Mouse (Mus musculus) embryonic fibroblast, embryonic 13.5 days (primary cell): ENCODE data around the gene Efl1. TPM values are rescaled to one million over a fixed set of nuclear protein-coding genes. Genes with fewer than 3 reads are reported as not detected.

Experiments
- H3K27ac ChIP-seq: 2 replicates; pipeline ENCODE4 v1.5.1; 2012; ENCODE audit warnings: low read length, control low read depth, inconsistent platforms; ENCODE audit not compliant: insufficient read depth
- H3K4me1 ChIP-seq: 2 replicates; pipeline ENCODE4 v1.6.1; 2011; ENCODE audit warnings: low read length; ENCODE audit not compliant: control insufficient read depth, insufficient read depth
- H3K4me3 ChIP-seq: 2 replicates; pipeline ENCODE4 v1.5.1; 2011; ENCODE audit warnings: mild to moderate bottlenecking, control low read depth, low read length; ENCODE audit not compliant: insufficient read depth
- CTCF ChIP-seq: IDR thresholded peaks from 2 replicates; pipeline ENCODE4 v1.5.1; 2011; ENCODE audit warnings: mild to moderate bottlenecking, control low read depth, low read length, moderate library complexity, borderline replicate concordance; ENCODE audit not compliant: insufficient read depth
- POLR2A ChIP-seq: IDR thresholded peaks from 2 replicates; pipeline ENCODE4 v1.6.1; 2011; ENCODE audit warnings: low read depth, mild to moderate bottlenecking, control low read depth, low read length, moderate library complexity
- polyA plus RNA-seq: library from polyadenylated mRNA; stranded (reverse); fragments of >200 nt; gene quantifications from 2 replicates; pipeline ENCODE4 v1.2.4, GENCODE M21; 2011; ENCODE audit warnings: low read depth; ENCODE audit not compliant: missing spikeins, insufficient read length

Gene Efl1
- polyA plus RNA-seq, 1 experiment, result 24.0 TPM

DNA sequence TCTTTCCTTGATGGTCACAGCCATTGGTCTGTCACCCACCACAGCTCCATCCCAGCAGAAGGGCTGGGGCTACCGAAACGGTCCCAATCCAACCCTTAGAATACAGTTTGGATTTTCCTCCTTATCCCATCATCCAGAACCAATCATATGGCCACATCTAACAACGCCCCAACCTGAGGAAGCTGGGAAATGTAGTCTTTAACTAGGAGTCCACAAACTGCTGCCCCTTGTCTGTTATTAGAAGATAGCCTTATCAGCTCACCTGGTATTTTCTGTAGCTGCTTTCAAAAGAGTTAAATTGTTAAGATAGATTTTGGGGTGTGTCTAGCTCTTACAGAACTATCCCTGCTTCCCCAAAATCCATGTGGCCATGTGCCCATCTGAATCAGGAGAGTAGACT, 126.7 kb downstream of the Efl1 start:
- Histone ChIP-seq H3K27ac (no peak overlapping the region), H3K4me3 (no peak overlapping the region), H3K4me1 (no peaks in the 10 kb centered on the region)
- no peak for TF ChIP-seq POLR2A
- no peak for TF ChIP-seq CTCF

DNA sequence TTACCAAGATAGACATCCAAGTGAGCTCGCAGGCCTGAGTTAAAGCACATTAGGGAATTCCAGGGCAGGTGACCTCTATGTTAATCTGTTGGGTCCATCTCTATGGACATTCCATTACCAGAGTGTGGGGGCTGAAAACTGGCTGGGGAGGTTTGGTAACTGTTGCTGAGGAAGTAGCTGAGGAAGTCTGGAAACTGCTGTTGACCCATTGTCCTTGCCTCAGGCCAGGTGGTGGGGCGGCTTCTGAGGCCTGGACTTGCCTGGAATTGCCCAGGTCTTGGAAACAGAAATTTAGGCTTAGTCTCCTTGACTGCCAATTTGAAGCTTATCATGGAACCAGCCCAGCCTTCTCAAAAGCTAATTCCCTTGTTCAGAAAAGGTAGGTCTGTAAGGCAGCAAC, 134.7 kb downstream of the Efl1 start:
- Histone ChIP-seq H3K27ac (no peak overlapping the region), H3K4me1 (no peaks in the 10 kb centered on the region), H3K4me3 (no peak overlapping the region)
- no peak for TF ChIP-seq CTCF
- TF ChIP-seq POLR2A, result no peak

DNA sequence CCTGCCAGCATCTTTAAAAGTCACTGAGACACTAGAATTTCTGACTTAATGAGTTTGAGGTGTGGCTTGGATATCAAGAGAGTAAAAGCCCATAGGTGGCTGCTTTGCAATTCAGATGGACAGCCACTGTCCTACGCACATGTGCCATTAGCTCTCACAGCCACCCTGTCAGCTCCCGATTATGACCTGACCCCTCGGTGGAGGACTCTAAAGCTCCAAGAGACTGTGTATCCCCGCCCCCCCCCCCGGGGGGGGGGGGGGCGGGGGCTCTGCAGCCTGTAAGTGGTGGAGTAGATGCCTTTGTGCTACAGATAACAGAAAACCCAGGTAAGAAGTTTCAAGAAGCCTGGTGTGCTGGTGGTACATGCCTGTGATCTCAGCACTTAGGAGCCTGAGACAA, 135.3 kb downstream of the Efl1 start:
- Histone ChIP-seq H3K4me1 (no peaks in the 10 kb centered on the region), H3K27ac (no peak overlapping the region), H3K4me3 (no peak overlapping the region)
- TF ChIP-seq POLR2A (no peak), CTCF (no peak)

DNA sequence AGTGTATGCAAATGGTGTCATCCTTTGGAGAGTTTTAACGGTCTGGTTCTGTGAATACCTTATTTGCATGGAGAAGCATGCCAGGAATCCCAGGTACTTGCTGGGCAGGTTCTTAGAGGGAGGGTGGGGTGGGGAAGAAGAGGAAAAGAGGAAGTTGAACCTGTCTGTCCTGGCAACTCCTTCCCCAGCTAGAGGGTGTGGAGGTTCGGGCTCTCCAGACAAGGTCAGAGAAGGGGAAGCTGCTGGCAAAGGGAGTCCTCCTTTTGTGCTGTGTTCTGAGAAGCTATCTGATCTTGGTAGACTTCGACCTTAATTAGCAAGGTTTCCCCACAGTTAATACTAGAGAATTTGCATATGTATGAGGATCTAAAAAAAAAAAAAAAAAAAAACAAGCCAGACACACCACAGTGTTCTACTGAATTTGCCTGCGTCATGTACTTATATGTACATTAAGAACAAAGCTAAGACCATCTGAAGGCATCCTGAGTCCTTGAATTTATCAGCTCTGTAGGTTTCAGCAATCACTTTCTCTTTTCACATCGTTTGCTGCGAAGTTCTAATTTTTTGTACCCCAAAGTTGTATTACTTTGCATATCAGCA, 137.0 kb downstream of the Efl1 start:
- Histone ChIP-seq H3K4me3 (no peak overlapping the region), H3K27ac (no peak overlapping the region), H3K4me1 (no peaks in the 10 kb centered on the region)
- TF ChIP-seq POLR2A (no peak), CTCF (no peak)

DNA sequence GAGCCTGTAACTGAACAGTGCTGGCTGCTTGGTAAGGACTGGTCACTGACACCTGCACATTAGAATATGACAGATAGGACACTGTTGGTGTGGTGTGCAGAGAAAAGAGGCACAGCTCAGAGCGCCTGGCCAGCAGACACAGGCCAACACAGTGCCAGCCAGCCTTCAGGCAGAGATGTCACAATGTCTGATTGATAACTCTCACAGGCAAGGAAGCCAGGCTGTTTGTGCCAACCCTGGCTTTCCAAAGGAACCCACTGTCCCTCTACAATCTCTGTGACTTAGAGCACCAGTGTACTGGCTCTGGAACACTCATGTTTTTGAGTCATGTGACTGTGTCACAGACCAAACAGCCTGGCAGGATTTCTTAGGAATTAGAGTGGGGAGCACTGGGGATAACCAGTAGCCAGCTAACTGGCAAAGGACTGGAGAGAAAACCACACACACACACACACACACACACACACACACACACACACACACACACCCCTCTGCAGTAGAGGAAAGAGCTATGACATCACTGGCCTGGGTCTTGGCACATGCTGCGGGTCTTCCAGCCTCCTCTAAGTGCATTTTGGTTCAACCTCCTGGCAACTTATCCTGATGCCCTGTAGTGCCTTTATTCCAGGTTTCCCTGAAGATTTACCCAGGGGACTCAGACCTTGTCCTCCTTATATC, 137.7 kb downstream of the Efl1 start:
- Histone ChIP-seq H3K4me3 (no peak overlapping the region), H3K4me1 (no peaks in the 10 kb centered on the region), H3K27ac (no peak overlapping the region)
- TF ChIP-seq POLR2A (no peak), CTCF (no peak)

DNA sequence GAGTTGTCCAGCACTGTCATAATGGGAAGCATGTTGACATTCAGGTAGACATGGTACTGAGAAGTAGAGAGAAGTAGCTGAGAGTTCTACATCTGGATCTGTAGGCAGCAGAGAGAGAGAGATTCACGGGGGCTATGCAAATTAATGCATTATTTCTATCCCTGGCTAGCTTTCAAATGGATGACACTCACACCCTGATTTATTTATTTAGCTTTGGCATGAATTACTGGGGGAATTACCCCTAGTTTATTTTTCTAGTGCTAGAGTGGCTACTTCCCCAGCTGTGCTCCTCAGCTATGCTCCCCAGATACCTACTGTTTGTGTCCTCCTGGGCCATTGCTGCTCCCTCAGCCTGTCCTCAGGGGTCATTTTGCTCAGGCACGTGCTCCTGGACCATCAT, 144.2 kb downstream of the Efl1 start:
- no peak overlapping the region for H3K27ac ChIP-seq
- H3K4me1 ChIP-seq, result no peaks in the 10 kb centered on the region
- H3K4me3 ChIP-seq, result no peak overlapping the region
- TF ChIP-seq CTCF, result no peak
- no peak for TF ChIP-seq POLR2A

DNA sequence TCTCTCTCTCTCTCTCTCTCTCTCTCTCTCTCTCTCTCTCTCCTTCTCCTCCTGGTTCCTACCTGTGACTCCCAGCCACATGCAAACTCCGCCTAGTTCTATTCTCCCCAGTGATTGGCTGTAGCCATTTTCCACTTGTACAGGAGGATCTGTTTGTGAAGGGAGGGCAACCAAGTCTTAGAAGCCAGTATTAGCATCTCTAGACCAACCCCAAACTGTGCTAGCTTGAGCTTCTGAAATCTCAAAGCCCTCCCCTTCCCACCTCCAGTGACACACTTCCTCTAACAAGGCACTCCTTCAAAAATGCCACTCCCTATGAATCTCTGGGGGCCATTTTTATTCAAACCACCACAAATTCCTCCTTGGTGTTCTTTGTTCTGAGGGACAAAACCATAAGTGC, 144.7 kb downstream of the Efl1 start:
- TF ChIP-seq CTCF (no peak), POLR2A (no peak)
- Histone ChIP-seq H3K4me1 (no peaks in the 10 kb centered on the region), H3K27ac (no peak overlapping the region), H3K4me3 (no peak overlapping the region)

DNA sequence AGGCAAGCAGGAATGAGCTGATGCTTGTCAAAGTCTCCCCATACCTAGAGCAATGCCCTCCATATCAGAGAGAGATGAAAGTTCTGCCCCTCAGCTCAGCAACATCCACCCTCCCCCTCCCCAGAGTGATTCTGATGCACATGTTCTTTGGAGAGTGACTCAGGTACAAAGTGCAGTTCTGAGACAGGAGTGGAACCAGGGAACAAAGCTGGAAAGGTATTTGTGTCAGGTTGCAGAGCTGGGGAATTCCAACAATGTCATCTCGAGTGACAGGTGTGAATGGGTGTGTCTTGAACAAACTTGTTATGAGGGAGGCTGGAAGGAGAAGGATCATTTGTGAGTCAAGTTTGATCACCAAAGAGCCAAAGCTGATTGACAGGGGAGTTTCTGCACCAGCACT, 146.1 kb downstream of the Efl1 start:
- Histone ChIP-seq H3K4me3 (no peak overlapping the region), H3K4me1 (no peaks in the 10 kb centered on the region), H3K27ac (no peak overlapping the region)
- TF ChIP-seq CTCF (no peak), POLR2A (no peak)

DNA sequence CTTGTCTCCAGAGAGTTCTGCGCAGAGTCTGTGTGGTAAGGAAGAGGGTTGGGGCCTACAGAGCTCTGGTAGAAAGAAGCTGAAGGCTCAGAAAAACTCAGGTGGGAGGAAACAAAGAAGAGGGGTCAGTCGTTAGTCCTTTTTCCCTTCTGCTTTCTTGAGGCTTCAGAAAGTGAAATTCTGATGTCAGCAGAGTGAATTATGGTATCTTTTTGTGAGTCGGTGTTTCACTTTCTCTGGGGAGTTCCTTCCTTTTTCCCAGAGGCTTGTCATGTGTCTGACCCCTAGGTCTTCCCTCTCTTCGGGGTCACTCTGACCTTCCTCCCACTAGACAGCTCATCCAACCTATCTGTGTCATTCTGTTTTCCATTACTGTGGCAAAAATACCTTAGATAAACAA, 153.8 kb downstream of the Efl1 start:
- Histone ChIP-seq H3K4me1 (no peaks in the 10 kb centered on the region), H3K4me3 (no peak overlapping the region), H3K27ac (no peak overlapping the region)
- no peak for TF ChIP-seq POLR2A
- TF ChIP-seq CTCF, result no peak

DNA sequence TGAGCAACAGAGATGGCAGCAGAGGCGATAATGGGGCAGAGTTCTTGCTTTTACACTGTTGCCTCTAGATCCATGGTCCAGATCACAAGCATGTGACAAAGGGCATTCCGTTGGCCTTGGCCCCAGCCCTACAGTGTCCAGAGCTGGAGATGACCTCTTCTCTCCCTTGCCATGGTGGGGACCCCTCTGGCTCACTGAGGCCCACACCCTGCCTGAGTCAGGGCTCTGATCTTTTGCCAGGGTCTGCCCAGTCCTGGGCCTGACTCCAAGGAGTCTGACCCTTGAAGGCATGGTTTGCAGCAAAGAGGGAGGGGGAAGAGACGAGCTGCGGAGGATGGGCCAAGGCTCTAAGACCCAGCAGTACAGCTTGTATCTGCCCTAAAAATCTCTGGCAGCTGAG, 159.8 kb downstream of the Efl1 start:
- no peak for TF ChIP-seq POLR2A
- no peak for TF ChIP-seq CTCF
- Histone ChIP-seq H3K27ac (no peak overlapping the region), H3K4me1 (peaks cover 2% of the 10 kb centered on the region), H3K4me3 (no peak overlapping the region)

DNA sequence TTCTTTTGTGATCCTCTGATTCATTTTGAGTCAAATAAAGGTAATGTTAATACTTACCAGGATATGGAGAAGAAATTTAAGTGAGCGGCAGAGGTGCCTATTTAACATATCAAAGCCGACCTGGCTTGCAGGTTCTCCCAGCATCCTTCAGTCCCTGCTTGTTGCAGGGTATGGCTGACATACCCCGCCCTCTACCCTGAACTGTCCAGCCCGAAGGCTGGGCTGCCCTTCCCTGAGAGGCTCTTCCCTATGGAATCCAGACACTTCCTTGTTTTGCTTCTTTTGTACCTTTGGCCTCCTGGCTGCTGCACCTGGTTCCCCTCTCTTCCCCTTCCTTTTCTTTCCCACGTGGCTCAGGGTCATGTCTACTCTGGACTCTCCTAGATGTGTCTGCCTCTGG, 160.7 kb downstream of the Efl1 start:
- H3K27ac ChIP-seq, result no peak overlapping the region
- no peak for TF ChIP-seq POLR2A
- no peak for TF ChIP-seq CTCF
- peaks cover 2% of the 10 kb centered on the region for H3K4me1 ChIP-seq
- no peak overlapping the region for H3K4me3 ChIP-seq
